Mouse (Mus musculus): Measurements from ENCODE around the gene Def8. TPM values are rescaled to one million over a fixed set of nuclear protein-coding genes. Genes with fewer than 3 reads are reported as not detected.

Def8 gene
- polyA plus RNA-seq (2014; fragmentation: Nextera tagmentation; extraction: Ambion mirVana), result 46.3 and 48.1 TPM in 2 replicates

- no peaks in the 10 kb centered on the region for H3K4me1 ChIP-seq (replicated peaks; ENCODE audit: control insufficient read depth, insufficient read depth, low read length)
- H3K4me3 ChIP-seq (ENCODE audit: low read depth, low read length), result no peak within 1 kb of the TSS
- ATAC-seq (replicated peaks; ENCODE audit: low FRiP score) (no peak), DNase-seq (ENCODE audit: low spot score) (no peak)
- 75% methylated on average over 7 of the region's 7 CpGs for WGBS
- no peaks in the 10 kb centered on the region for H3K27me3 ChIP-seq (ENCODE audit: control insufficient read depth, insufficient read depth, low read length)
- peaks cover 14% of the 10 kb centered on the region for H3K9me3 ChIP-seq (ENCODE audit: control insufficient read depth, low read length)
- H3K9ac ChIP-seq (ENCODE audit: low read length), result no peak within 1 kb of the TSS
- peaks cover 15% of the 10 kb centered on the region for H3K36me3 ChIP-seq (ENCODE audit: control insufficient read depth, insufficient read depth, low read length)
- H3K4me2 ChIP-seq (ENCODE audit: low read depth, low read length, severe bottlenecking), result no peak within 1 kb of the TSS
- no peak within 1 kb of the TSS for H3K27ac ChIP-seq (ENCODE audit: low read depth, low read length)
Observed at GRCm38 (mm10) chr8:123423441-123423840, at the start of gene Def8. Gene Def8, plus strand, starts transcription at chr8:123423527.

- 0% methylated on average over 20 of the region's 20 CpGs for WGBS
Observed at GRCm38 (mm10) chr8:123374239-123374578, 49.1 kb upstream of the Def8 start.

GRCm38 (mm10) chr8:123375701-123376100 is 47.6 kb upstream of the Def8 start:
- Histone ChIP-seq H3K4me2 (ENCODE audit: low read depth, low read length, severe bottlenecking) (no peak overlapping the region), H3K9me3 (ENCODE audit: control insufficient read depth, low read length) (no peaks in the 10 kb centered on the region), H3K27ac (ENCODE audit: low read depth, low read length) (no peak overlapping the region), H3K4me3 (ENCODE audit: low read depth, low read length) (no peak overlapping the region), H3K36me3 (ENCODE audit: control insufficient read depth, insufficient read depth, low read length) (no peaks in the 10 kb centered on the region), H3K27me3 (ENCODE audit: control insufficient read depth, insufficient read depth, low read length) (no peaks in the 10 kb centered on the region), H3K4me1 (replicated peaks; ENCODE audit: control insufficient read depth, insufficient read depth, low read length) (peaks cover 5% of the 10 kb centered on the region; the same call in 1 of the 2 replicates), H3K9ac (ENCODE audit: low read length) (no peak overlapping the region)
- DNase-seq (ENCODE audit: low spot score), result no peak
- WGBS, result 87% methylated on average over 10 of the region's 10 CpGs
- no peak for ATAC-seq (replicated peaks; ENCODE audit: low FRiP score)

More at GRCm38 (mm10) chr8:123374239-123374578, 49.1 kb upstream of the Def8 start:
- H3K4me2 ChIP-seq (ENCODE audit: low read depth, low read length, severe bottlenecking), result peak overlapping the region; percentile 72
- H3K27ac ChIP-seq (ENCODE audit: low read depth, low read length), result peak overlapping the region; percentile 96; the same call in 1 of the 2 replicates
- peak; percentile 84 for ATAC-seq (replicated peaks; ENCODE audit: low FRiP score)
- peak overlapping the region; percentile 83 for H3K4me3 ChIP-seq (ENCODE audit: low read depth, low read length)
- no peaks in the 10 kb centered on the region for H3K9me3 ChIP-seq (ENCODE audit: control insufficient read depth, low read length)
- H3K4me1 ChIP-seq (replicated peaks; ENCODE audit: control insufficient read depth, insufficient read depth, low read length), result peaks cover 5% of the 10 kb centered on the region; the same call in 1 of the 2 replicates
- no peaks in the 10 kb centered on the region for H3K36me3 ChIP-seq (ENCODE audit: control insufficient read depth, insufficient read depth, low read length)
- peak overlapping the region; percentile 84 for H3K9ac ChIP-seq (ENCODE audit: low read length)
- peak; percentile 98 for DNase-seq (ENCODE audit: low spot score)
- H3K27me3 ChIP-seq (ENCODE audit: control insufficient read depth, insufficient read depth, low read length), result no peaks in the 10 kb centered on the region

- Histone ChIP-seq H3K27ac (ENCODE audit: low read depth, low read length) (no peak overlapping the region), H3K9me3 (ENCODE audit: control insufficient read depth, low read length) (no peaks in the 10 kb centered on the region), H3K36me3 (ENCODE audit: control insufficient read depth, insufficient read depth, low read length) (no peaks in the 10 kb centered on the region), H3K27me3 (ENCODE audit: control insufficient read depth, insufficient read depth, low read length) (no peaks in the 10 kb centered on the region), H3K4me1 (replicated peaks; ENCODE audit: control insufficient read depth, insufficient read depth, low read length) (peaks cover 5% of the 10 kb centered on the region; the same call in 1 of the 2 replicates), H3K4me2 (ENCODE audit: low read depth, low read length, severe bottlenecking) (no peak overlapping the region), H3K9ac (ENCODE audit: low read length) (no peak overlapping the region), H3K4me3 (ENCODE audit: low read depth, low read length) (no peak overlapping the region)
- 80% methylated on average over 8 of the region's 8 CpGs for WGBS
- DNase-seq (ENCODE audit: low spot score) (no peak), ATAC-seq (replicated peaks; ENCODE audit: low FRiP score) (no peak)
Observed at GRCm38 (mm10) chr8:123376106-123376505, 47.2 kb upstream of the Def8 start.

- no peak overlapping the region for H3K4me2 ChIP-seq (ENCODE audit: low read depth, low read length, severe bottlenecking)
- H3K4me3 ChIP-seq (ENCODE audit: low read depth, low read length), result no peak overlapping the region
- ATAC-seq (replicated peaks; ENCODE audit: low FRiP score), result no peak
- H3K4me1 ChIP-seq (replicated peaks; ENCODE audit: control insufficient read depth, insufficient read depth, low read length), result no peaks in the 10 kb centered on the region
- no peak for DNase-seq (ENCODE audit: low spot score)
- H3K27me3 ChIP-seq (ENCODE audit: control insufficient read depth, insufficient read depth, low read length), result no peaks in the 10 kb centered on the region
- WGBS, result 98% methylated on average over 4 of the region's 4 CpGs
- H3K9me3 ChIP-seq (ENCODE audit: control insufficient read depth, low read length), result no peaks in the 10 kb centered on the region
- no peak overlapping the region for H3K9ac ChIP-seq (ENCODE audit: low read length)
- H3K27ac ChIP-seq (ENCODE audit: low read depth, low read length), result no peak overlapping the region
- H3K36me3 ChIP-seq (ENCODE audit: control insufficient read depth, insufficient read depth, low read length), result peaks cover 8% of the 10 kb centered on the region; the same call in 1 of the 2 replicates
Observed at GRCm38 (mm10) chr8:123381711-123382110, 41.6 kb upstream of the Def8 start.

- Histone ChIP-seq H3K4me1 (replicated peaks; ENCODE audit: control insufficient read depth, insufficient read depth, low read length) (no peaks in the 10 kb centered on the region), H3K4me3 (ENCODE audit: low read depth, low read length) (no peak overlapping the region), H3K4me2 (ENCODE audit: low read depth, low read length, severe bottlenecking) (no peak overlapping the region), H3K36me3 (ENCODE audit: control insufficient read depth, insufficient read depth, low read length) (peaks cover 8% of the 10 kb centered on the region; the same call in 1 of the 2 replicates), H3K27me3 (ENCODE audit: control insufficient read depth, insufficient read depth, low read length) (no peaks in the 10 kb centered on the region), H3K9ac (ENCODE audit: low read length) (no peak overlapping the region), H3K9me3 (ENCODE audit: control insufficient read depth, low read length) (no peaks in the 10 kb centered on the region), H3K27ac (ENCODE audit: low read depth, low read length) (no peak overlapping the region)
- DNase-seq (ENCODE audit: low spot score), result no peak
- 93% methylated on average over 8 of the region's 8 CpGs for WGBS
- ATAC-seq (replicated peaks; ENCODE audit: low FRiP score), result no peak
Observed at GRCm38 (mm10) chr8:123382516-123382915, 40.8 kb upstream of the Def8 start.

- Histone ChIP-seq H3K4me2 (ENCODE audit: low read depth, low read length, severe bottlenecking) (no peak overlapping the region), H3K36me3 (ENCODE audit: control insufficient read depth, insufficient read depth, low read length) (peaks cover 13% of the 10 kb centered on the region; the same call in 1 of the 2 replicates), H3K4me3 (ENCODE audit: low read depth, low read length) (no peak overlapping the region), H3K9ac (ENCODE audit: low read length) (no peak overlapping the region), H3K27ac (ENCODE audit: low read depth, low read length) (no peak overlapping the region), H3K27me3 (ENCODE audit: control insufficient read depth, insufficient read depth, low read length) (no peaks in the 10 kb centered on the region), H3K4me1 (replicated peaks; ENCODE audit: control insufficient read depth, insufficient read depth, low read length) (no peaks in the 10 kb centered on the region), H3K9me3 (ENCODE audit: control insufficient read depth, low read length) (no peaks in the 10 kb centered on the region)
- DNase-seq (ENCODE audit: low spot score) (no peak), ATAC-seq (replicated peaks; ENCODE audit: low FRiP score) (no peak)
- 71% methylated on average over 9 of the region's 9 CpGs for WGBS
Observed at GRCm38 (mm10) chr8:123384883-123385540, 38.3 kb upstream of the Def8 start.

- no peak overlapping the region for H3K4me2 ChIP-seq (ENCODE audit: low read depth, low read length, severe bottlenecking)
- no peak for ATAC-seq (replicated peaks; ENCODE audit: low FRiP score)
- WGBS, result 89% methylated on average over 3 of the region's 3 CpGs
Observed at GRCm38 (mm10) chr8:123387041-123387440, 36.3 kb upstream of the Def8 start.

GRCm38 (mm10) chr8:123387801-123388200 is 35.5 kb upstream of the Def8 start:
- 91% methylated on average over 8 of the region's 8 CpGs for WGBS
- Histone ChIP-seq H3K4me3 (ENCODE audit: low read depth, low read length) (no peak overlapping the region), H3K27ac (ENCODE audit: low read depth, low read length) (no peak overlapping the region), H3K4me2 (ENCODE audit: low read depth, low read length, severe bottlenecking) (no peak overlapping the region), H3K36me3 (ENCODE audit: control insufficient read depth, insufficient read depth, low read length) (peaks cover 13% of the 10 kb centered on the region; the same call in 1 of the 2 replicates), H3K4me1 (replicated peaks; ENCODE audit: control insufficient read depth, insufficient read depth, low read length) (no peaks in the 10 kb centered on the region), H3K9ac (ENCODE audit: low read length) (no peak overlapping the region), H3K9me3 (ENCODE audit: control insufficient read depth, low read length) (no peaks in the 10 kb centered on the region), H3K27me3 (ENCODE audit: control insufficient read depth, insufficient read depth, low read length) (no peaks in the 10 kb centered on the region)
- ATAC-seq (replicated peaks; ENCODE audit: low FRiP score) (no peak), DNase-seq (ENCODE audit: low spot score) (no peak)

More at GRCm38 (mm10) chr8:123387041-123387440, 36.3 kb upstream of the Def8 start:
- H3K36me3 ChIP-seq (ENCODE audit: control insufficient read depth, insufficient read depth, low read length), result peaks cover 13% of the 10 kb centered on the region; the same call in 1 of the 2 replicates
- no peak overlapping the region for H3K9ac ChIP-seq (ENCODE audit: low read length)
- no peaks in the 10 kb centered on the region for H3K4me1 ChIP-seq (replicated peaks; ENCODE audit: control insufficient read depth, insufficient read depth, low read length)
- H3K27ac ChIP-seq (ENCODE audit: low read depth, low read length), result no peak overlapping the region
- no peak for DNase-seq (ENCODE audit: low spot score)
- H3K9me3 ChIP-seq (ENCODE audit: control insufficient read depth, low read length), result no peaks in the 10 kb centered on the region
- no peaks in the 10 kb centered on the region for H3K27me3 ChIP-seq (ENCODE audit: control insufficient read depth, insufficient read depth, low read length)
- no peak overlapping the region for H3K4me3 ChIP-seq (ENCODE audit: low read depth, low read length)
